Mouse (Mus musculus): ENCODE data around the gene Cyfip2.

- TF ChIP-seq GATA1 (IDR thresholded peaks at IDR 0.05; ENCODE audit: borderline replicate concordance, low read length) (no peak), FLI1 (IDR thresholded peaks at IDR 0.05; ENCODE audit: low read length) (no peak)
These were observed 19.2 kb downstream of the Cyfip2 start for GRCm38 (mm10) chr11:46293491-46293890.
